Mouse (Mus musculus): ENCODE data around the gene Rps6.

Gene Rps6

GRCm38 (mm10) chr4:86857113-86858069 is at the start of gene Rps6:
Rps6 (minus strand) TSS chr4:86857412.
- DNase-seq, result peak; percentile 98

- no peak for DNase-seq
Observed at GRCm38 (mm10) chr4:86905869-86906268, 48.7 kb upstream of the Rps6 start.

GRCm38 (mm10) chr4:86904969-86905368 is 47.8 kb upstream of the Rps6 start:
- no peak for DNase-seq

- peak; percentile 79 for DNase-seq
Observed at GRCm38 (mm10) chr4:86902351-86902750, 45.1 kb upstream of the Rps6 start.

- peak; percentile 89 for DNase-seq
Observed at GRCm38 (mm10) chr4:86898791-86899474, 41.7 kb upstream of the Rps6 start.

- peak; percentile 37 for DNase-seq
Observed at GRCm38 (mm10) chr4:86897411-86897810, 40.2 kb upstream of the Rps6 start.

- DNase-seq, result no peak
Observed at GRCm38 (mm10) chr4:86887879-86888278, 30.7 kb upstream of the Rps6 start.

- DNase-seq, result peak; percentile 68
Observed at GRCm38 (mm10) chr4:86886160-86886878, 29.1 kb upstream of the Rps6 start.

- DNase-seq, result no peak
Observed at GRCm38 (mm10) chr4:86885790-86886159, 28.6 kb upstream of the Rps6 start.

GRCm38 (mm10) chr4:86884945-86885344 is 27.7 kb upstream of the Rps6 start:
- peak; percentile 38 for DNase-seq

- DNase-seq, result no peak
Observed at GRCm38 (mm10) chr4:86882413-86882812, 25.2 kb upstream of the Rps6 start.

- DNase-seq, result no peak
Observed at GRCm38 (mm10) chr4:86881178-86881577, 24.0 kb upstream of the Rps6 start.

GRCm38 (mm10) chr4:86879477-86879876 is 22.3 kb upstream of the Rps6 start:
- no peak for DNase-seq

- peak; percentile 96 for DNase-seq
Observed at GRCm38 (mm10) chr4:86874146-86874847, 17.1 kb upstream of the Rps6 start, which contains the start of gene Acer2. Acer2 (plus strand) TSS chr4:86874396.

GRCm38 (mm10) chr4:86873072-86873471 is 15.9 kb upstream of the Rps6 start:
- no peak for DNase-seq

- no peak for DNase-seq
Observed at GRCm38 (mm10) chr4:86871988-86872387, 14.8 kb upstream of the Rps6 start.

- no peak for DNase-seq
Observed at GRCm38 (mm10) chr4:86864087-86864486, 6.9 kb upstream of the Rps6 start.

GRCm38 (mm10) chr4:86858070-86858440 is 843 bp upstream of the Rps6 start:
- DNase-seq, result no peak

GRCm38 (mm10) chr4:86856304-86857112 is 704 bp downstream of the Rps6 start:
- peak; percentile 14 for DNase-seq

- DNase-seq, result peak; percentile 18
Observed at GRCm38 (mm10) chr4:86852813-86853590, 4.2 kb downstream of the Rps6 start.

- no peak for DNase-seq
Observed at GRCm38 (mm10) chr4:86852018-86852417, 5.2 kb downstream of the Rps6 start.

All from kidney, adult 9 months (tissue).